Mouse (Mus musculus) c-Kit-negative CD71-positive TER-119-positive erythroid progenitor cells, embryonic 14.5 days (primary cell): ENCODE data around the gene Hexim1.
A peak's percentile ranks its signal among the peaks of the same experiment; 100 is the strongest.

Source experiments
- DNase-seq: peaks from one replicate; pipeline ENCODE4 v3.0.0-alpha.2; 2013; ENCODE audit warnings: low read depth, low spot score

Gene Hexim1

DNA sequence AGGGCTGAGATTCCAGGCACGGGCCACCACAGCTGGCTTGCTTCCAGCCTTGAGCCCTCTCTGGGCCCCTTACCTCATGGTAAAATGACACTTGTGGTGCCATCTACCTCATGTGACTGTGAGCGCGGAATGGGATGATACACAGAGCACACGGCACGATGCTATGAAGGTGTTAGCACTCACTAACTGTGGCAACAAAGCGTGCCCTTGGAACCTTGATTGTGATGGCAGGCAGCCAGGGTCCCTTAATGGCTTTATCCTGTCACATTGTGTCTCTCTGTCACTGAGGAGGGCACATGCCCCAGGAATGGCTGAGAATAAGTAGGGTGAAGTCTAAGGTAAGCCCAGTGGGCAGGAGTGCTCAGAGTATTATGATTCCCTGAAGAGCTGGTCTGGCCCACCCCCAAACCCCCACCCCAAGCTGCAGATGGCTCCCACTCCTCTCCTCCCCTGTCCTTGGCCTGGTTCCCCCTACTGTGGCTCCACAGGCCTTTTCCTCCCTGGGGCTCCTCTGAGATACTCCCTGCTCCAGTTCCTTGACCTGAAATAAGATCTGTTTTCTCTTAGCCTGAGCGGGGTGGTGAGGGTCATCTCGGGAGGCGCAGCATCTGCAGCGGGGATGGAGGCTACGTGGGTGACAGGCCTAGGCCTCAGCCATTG, 17.4 kb upstream of the Hexim1 start:
- no peak for DNase-seq

DNA sequence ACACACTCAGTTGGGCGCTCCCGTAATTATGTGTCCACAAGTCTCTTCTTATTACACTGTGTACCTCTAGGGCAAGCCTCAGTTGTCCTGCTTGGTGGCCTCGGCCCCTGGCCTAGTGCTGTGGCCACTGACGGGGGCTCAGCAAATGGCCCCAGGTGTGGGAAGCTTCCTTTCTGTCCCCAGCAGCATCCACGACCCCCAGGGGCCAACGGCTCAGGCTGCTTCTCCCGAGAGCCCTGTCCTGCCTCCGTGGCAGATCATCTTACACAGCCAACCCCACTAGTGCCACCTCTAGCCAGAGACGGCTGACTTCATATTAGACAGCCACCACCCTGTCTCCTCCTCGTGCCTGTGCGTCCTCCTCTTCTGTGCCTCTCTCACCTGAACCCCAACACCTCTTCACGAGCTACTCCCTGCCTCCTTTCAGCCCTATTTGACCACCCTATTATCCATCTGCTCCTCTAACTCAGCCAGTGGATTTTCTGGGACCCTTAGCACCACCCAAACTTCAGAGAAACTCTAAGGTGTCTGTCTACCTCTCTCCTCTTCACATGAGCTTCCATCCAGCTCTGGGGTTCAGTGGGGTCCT, 16.6 kb upstream of the Hexim1 start:
- DNase-seq: no peak

DNA sequence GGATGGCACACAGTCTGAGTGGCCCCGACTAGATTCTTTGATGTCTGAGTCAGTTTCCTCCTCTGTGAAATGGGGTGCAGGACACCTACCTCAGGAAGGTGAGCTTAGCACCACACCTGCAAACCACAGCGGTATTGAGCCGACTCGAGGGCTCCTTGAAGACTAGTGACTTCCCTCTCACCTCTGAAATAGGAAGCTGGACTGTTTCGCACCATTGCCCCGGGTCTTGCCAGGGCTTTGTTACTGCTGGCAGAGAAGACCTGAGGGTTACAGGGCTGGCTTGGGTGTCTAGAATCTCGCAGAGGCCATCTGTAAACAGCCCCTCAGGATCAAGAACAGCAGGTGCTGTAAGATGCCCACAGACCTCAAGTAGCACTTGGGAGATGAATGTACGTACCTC, 15.7 kb upstream of the Hexim1 start:
- DNase-seq: no peak

DNA sequence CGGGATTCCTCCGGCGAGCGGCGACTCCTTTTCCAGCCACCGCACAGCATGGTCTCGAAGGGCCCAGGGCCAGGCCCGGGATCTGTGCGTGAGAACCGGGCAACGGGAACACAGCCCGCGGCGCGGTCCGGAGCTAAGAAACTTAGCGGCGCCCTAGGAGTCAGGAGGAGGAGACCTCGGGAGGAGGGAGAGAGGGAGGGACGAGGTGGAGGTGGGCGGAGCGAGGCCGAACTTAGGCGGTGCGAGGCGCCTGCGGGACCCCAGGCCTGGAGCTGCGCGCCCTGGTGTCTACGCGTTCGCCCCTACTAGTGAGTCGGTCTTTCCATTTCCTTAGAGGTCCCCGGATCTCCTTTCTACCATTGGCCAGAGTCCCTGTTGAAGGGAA, 14.6 kb upstream of the Hexim1 start, which contains the start of the genes Plcd3 and Acbd4:
Plcd3 (minus strand) TSS at position 178 of the 385 bp plus-strand sequence.
Acbd4 (plus strand) TSS at position 202 of the 385 bp plus-strand sequence.
- DNase-seq: peak; percentile 56

DNA sequence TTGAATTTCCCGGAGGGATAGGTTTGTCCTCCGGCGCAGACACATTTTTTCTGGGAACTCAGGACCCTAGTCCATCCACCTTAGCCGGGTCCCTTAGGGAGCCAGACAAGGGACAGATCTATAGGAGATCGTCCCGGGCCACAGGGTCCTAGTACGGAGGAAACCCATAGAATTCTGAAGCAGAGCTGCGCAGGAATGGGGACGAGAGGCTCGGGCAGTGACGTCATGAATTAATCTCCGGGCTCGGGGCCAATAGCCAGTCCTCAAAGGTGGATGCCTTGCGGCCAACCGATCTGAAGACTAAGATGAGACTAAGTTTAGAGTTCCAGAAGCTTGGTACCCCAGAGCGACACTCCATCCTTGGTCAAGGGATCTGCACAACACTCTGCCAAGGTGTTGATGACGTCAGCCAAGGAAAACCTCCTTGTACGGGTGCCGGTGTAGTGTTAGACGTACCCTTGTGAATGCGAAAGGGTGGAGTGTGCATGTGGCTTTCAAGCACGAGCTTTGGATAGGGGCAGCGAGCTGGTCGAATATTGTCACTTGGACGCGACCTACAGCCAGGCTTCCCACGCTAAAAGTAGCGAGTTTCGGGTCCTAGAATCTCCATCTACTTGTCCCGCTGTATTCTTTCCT, 14.0 kb upstream of the Hexim1 start:
- peak; percentile 52 for DNase-seq

DNA sequence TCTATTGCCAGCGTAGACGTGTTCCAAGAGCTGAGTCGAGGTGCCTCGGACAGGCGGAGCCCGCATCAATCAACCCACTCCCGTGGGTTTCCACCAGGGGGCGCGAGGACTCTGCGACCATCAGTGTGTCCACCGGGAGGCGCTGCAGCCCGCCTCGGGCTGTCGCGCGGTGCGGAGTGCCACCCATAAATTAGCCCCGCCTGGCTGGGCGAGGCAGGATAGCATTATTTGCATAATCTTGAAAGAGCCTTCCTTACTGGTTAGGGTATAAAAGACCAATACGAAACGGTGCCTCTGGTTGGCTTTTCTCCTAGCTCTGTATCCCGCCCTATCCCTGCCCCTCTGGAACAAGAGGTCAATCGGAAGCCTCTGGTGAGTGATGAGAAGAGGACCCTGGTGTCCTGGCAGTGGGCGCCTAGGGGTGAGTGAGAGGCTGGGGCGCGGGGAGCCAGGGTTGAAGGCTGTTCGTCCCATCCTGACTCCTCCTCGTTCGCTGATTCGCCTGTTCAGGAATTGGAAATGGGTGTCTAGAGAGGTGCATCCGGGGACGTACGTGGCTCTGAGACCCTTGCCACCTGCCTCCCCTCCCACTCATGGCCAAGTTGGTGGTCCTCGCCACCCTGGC, 13.2 kb upstream of the Hexim1 start:
- peak; percentile 96 for DNase-seq

DNA sequence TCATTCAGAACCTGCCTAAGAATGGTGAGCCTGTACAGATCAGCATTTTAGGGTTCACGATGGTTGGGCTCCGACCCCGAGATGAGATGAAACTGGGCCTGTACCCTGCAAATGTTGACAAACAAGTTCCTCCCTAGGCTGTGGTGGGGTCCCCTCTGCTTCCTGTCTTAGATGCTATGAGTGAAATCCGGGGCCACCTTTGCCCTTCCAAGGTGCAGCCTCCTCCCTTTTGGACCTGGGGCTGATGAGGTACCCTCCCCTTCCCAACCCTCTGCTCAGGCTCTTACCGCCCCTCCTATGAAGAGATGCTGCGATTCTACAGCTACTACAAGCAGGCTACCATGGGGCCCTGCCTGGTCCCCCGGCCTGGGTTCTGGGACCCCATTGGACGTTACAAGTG, 12.4 kb upstream of the Hexim1 start:
- no peak for DNase-seq

DNA sequence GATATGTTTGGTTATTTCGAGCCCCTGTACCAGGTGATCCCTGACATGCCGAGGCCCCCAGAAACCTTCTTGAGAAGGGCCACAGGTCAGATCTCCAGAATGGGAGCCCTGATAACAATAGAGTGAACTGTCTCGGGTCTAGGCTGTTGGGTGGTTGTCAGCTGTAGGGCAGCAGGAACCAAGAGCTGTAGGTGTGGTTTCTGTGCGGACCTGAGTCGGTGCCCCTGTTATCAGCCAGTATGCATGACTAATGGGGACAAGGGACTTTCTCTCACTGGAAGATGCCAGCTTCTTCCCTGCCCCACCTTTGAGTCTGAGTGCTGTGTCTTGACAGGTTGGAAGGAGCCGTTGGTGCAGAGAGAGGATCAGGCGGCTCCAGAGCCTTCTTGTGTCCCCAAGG, 11.6 kb upstream of the Hexim1 start:
- peak; percentile 78 for DNase-seq

DNA sequence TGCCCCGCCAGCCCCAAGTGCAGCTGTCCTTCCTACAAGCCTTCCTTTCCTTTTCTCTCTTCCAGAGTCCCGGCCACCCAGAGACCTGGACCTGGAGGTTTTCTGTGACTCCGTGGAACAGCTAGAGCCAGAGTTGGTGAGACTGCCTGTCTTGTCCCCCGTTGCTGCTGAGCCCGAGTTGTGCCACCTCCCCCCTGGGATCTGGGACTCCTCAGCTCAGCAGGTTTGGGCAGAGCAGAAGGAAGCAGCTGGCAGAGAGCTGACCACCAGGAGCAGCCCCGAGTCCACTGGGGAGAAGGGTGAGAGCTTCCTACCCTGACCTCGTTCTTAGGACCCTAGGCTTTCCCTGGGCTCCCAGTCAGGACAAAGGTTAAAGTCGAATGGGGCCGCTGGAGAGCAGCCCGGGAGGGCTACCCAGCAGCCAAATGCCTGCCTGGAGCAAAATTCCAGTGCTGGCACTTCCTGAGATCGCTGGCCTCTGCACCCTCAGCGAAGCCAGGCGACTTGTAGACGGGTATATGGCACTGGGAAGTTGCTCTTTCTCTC, 10.8 kb upstream of the Hexim1 start:
- DNase-seq: no peak

DNA sequence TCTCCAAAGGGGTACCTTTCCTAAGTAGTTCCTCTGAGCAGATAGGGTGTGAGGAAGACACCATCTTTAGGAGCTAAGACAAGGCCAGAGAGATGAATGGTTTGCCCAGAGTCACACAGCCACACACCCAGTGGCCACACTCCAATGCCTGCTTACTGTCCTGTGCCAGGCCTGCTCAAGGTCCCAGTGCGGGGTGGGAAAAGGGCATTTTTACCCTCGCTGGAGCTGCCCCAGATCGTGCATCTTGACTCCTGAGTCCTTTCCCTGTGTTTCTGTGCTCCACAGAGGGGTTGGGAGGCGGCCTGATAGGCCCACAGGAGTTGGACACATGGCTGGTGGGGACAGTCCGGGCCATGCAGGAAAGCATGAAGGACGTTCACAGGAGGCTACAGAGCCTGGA, 10.2 kb upstream of the Hexim1 start:
- DNase-seq: no peak

DNA sequence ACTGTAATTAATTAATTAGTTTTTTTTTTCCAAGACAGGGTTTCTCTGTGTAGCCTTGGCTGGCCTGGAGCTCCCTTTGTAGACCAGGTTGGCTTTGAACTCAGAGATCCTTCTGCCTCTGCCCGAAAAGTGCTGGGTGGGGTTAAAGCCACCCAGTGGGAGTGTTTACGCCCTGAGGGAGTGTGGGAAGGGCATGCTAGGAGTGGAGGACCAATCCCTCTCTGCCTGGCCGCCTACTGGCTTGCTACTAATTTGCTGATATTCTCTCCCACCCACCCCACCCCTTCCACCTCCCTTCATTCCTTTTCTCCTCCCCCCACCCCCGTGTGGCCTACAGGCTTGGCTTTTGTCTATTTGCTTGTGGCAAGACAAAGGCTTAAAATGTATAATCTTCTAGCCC, 9.6 kb upstream of the Hexim1 start:
- DNase-seq: peak; percentile 57

DNA sequence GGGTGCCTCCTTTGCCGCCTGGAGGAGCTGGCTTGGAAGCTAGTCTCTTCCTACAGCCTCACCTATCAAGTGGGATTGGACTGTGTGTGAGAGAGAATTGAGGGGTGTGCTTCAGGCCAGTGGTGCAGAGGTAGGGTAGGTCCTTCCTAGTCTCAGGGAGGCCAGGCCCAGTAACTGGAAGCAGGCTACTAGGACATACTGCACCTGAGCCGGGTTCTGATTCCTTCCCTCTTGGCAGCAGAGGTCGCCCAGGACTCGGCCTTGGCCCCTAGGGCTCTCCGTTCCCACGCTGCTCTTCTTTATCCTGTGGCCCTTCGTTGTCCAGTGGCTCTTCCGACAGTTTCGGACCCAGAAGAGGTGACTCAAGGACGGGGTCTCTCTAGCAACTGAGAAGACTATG, 4.7 kb upstream of the Hexim1 start:
- no peak for DNase-seq

DNA sequence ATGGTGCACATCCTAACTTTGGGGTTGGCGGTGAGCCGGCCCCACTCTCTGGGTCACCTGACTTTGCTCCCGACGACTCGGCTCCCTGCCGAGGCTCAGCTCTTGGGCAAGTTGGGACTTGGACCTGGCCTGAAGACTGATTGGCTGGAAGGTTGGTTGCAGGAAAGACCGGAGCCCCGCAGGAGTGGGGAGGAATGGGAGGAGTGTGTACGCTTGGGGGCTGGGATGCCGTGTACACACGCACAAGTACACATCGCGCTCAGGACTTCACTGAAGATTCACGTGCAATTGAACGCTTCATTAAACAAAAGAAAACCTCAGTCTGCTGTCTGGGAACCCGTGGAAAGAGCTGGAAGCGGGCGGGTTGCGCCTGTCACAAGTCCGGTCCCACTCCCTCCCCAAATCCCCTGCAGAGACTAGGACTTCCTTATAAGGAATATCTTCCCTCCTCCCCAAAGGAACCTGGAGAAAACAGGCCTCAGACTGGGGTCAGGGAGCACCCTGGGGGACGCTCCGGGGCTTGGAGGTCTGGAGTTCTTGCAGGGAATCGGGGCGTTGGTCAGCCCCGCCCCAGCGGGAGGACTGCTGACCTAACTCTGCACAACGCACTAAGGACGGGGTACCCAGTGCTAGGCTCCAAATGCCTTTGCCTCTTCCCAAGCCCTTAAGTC, 4.0 kb upstream of the Hexim1 start:
- DNase-seq: no peak

DNA sequence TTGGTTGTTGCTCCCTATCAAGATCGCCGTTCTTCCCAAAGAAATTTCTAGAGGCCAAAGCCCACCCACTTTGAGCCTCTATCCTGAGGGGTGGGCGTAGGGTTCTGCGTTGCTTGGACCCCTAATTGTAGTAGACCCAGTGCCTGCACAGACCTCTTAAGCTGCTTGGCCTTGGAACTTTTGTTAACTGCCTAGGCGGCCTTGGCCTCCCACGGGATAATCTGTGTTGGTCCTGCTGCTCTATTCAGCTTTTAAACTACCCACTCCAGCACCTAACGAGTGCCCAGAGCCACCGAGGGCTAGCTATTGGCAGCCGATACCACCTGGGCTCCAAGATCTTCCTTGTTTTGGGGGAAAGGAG, 3.5 kb upstream of the Hexim1 start:
- no peak for DNase-seq

DNA sequence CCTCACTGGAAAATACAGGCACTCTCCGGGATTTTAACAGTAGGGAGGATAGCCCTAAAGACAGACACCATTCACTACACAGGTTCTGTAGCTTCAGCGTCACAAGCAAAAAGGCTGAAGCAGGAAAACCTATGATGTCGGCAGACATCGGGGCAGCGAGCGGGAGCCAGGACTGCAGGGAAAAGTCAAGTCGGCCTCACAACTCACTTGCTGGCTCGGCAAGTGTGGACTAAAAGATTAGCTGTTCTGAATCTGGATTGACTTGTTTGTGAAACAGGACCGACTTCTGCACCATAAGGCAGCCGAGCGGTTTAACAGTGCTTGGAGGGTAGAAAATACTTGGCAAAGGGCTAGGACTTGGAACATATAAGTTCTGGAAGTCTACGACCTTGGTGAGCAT, 3.0 kb upstream of the Hexim1 start:
- DNase-seq: no peak

DNA sequence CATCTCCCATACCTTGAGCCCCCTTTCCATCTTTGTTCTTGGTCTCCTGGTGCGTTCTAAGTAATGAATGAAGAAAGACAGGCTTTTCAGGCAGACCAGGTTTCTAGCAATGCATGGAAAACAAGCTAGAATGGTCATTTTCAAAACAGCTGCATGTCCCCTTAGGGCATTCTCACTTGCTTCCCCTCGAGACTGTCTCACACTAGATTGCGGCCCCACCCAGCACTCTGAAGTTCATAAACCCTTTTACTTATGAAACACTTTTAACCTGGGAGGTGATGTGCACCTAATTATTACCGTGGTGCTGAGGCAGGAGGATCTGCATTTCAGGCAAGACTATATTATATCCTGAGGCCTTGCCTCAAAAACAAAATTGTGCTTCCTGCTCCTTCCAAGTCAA, 2.3 kb upstream of the Hexim1 start:
- DNase-seq: no peak

DNA sequence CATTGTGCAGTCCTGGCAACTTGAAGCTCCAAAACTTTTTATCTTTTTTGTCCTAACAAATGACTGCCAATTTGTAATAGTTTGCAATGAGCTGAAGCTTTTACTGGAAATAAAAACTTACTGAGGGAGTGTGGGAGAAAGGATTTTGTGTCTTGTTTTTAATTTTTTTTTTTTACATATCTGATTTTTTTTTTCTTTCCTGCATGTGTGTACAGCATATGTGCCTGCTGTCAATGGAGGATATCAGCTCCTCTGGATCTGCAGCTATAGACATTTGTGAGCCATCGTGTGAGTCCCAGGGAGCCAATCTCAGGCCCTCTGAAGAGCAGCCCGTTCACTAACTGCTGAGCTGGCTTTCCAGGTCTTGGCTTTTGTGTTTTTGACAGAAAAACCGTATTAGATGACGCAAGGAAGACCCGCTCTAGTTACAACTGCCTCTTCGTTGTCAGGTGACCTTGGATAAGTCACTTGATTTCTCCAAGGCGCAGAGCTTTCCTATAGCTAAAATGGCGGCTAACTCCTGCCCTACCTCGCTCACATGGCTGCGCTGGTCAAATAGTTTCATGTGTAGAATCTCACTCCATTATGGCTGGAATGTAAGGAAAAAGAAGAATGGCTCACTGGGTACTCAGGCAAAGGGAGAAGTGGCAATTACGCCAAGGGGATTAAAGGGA, 1.6 kb upstream of the Hexim1 start:
- DNase-seq: no peak

DNA sequence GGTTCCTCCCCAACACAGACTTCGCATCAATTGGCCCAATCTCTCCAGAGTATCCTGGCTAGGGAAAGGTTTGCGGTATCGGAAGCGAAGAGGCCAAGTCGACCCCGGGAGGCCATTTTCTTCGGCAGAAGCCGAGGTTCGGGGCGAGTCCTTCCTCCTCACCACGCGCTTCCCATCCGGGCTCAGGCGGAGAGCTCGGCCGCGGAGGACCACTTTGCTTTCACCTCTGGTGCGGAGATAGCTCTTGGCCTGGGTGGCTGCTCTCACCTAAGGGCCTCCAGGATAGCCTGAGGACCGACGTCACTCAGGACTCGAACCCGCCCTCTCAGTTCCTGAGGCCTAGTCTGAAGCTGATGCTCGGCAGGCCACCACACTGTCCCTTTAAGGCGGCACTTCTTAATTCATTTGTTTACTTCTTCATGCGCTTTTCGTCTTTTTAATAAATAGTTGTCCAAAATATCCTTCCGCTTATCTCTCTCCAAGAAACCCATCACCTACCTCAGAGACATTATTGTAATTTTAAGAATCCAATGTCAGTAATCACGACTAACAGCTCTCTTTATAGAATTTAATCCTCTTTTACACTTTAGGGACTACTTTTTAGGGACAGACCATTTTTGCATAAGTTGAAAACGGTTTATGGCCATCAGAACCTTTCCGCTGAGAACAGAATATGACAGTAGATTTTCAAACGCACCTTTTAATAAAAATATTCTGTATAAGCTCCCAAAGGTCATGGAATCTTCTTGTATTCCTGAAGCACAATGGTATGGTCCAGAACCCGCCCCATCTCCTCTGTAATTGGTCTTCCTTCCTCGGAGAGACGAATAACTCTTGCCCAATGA, 646 bp upstream of the Hexim1 start:
- DNase-seq: peak; percentile 76

DNA sequence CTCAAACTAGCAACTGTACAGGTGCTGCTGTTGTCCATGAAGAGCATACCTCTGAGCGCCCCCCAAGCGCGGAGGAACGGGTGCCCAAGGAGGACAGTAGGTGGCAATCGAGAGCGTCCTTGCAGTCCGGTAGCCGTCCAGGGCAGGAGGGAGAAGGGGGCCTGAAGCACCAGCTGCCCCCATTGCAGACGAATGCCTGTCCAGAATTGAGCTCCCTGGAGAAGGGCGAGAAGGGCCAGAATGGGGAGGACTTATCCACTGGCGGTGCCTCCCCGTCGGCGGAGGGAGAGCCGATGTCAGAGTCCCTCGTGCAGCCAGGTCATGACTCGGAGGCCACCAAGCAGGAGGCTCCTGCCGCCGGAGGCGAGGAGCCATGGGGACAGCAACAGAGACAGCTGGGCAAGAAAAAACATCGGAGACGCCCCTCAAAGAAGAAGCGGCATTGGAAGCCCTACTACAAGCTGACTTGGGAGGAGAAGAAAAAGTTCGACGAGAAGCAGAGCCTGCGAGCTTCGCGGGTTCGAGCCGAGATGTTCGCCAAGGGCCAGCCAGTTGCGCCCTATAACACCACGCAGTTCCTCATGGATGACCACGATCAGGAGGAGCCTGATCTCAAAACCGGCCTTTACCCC, 1.0 kb downstream of the Hexim1 start:
- peak; percentile 64 for DNase-seq

DNA sequence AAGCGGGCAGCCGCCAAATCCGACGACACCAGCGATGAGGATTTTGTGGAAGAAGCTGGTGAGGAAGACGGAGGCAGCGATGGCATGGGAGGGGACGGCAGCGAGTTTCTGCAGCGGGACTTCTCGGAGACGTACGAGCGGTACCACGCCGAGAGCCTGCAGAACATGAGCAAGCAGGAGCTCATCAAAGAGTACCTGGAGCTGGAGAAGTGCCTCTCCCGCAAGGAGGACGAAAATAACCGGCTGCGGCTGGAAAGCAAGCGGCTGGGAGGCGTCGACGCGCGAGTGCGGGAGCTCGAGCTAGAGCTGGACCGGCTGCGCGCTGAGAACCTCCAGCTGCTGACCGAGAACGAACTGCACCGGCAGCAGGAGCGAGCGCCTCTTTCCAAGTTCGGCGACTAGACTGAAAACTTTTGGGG, 1.6 kb downstream of the Hexim1 start:
- DNase-seq: no peak
